Mouse (Mus musculus) cerebellum, adult 11-12 months (tissue): ENCODE data around the gene Cep128.

Experiments used
- DNase-seq: peaks from one replicate; pipeline ENCODE4 v3.0.0; 2022

Cep128 gene

DNA sequence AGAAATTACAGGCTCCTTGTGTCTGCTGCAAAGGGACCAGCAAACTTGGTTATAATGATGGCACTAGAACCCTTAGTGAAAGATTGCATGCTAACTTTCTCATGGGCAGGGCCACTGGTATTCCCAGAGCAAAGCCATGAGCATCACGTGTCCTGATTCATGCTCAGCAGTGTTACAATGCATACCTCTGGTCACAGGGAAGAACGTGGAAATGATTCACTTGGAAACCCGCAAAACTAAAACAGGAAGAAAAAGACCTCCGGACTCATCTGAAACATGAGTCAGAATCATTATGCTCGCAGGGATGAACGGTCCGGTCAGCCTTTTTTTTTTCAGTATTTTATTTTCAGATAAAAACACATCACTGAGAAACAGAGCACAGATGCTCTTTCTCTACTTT is 78.4 kb downstream of the Cep128 start:
- no peak for DNase-seq

DNA sequence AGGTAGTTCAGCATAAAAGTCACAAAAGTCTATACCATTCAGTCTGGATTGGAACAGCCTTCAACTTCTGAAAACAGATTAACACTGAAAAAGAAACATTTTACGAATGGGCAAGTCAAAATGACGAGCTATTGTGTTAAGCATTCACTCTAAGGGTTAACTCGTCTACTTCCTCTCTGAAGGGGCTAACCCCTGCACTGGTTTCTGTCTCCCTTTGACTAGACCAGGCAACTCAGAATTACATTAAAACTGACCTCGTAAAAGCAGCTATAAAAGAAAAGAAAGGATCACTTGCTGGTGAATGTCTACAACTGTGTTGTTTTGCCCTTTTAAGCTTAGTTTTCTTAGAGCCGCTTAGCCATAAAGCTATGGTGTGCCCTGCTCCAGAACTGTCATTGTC is 79.2 kb downstream of the Cep128 start:
- DNase-seq: no peak

DNA sequence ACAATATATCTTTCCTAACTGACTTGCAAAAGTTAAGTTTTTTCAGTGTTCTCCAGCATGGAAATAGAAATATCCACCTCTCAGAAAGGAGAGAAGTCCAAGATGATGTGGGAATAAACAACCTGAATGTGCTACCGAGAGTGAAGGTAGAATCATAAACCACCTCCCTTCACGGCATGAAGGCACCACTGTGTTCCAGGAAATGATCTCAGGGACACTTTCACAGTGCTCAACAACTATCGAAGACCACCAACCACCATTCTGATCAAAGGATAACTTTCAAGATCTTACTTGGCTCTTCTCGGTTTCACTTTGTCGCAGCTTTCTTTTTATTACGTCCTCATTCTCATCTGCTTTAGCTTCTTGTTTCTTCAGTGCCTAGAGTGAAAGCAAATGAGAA is 85.5 kb downstream of the Cep128 start:
- DNase-seq: no peak

DNA sequence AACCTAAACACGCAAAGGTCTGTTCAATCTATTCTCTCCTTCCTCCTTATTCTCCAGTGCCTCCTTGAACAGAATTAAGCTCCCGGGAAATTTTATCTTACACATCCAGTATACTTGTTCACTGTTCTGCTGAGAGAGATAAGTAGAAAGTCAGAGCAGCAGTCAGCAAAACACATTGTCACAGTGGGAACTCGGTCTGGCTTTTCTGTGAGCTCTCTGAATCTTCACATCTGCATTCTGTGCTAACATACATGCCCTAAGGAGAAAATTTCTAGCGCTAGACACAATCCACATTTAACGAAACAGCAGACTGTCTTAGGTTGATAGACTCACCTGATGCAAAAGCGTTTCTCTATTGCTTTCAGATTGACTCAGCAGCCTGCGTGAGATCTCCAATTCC is 88.3 kb downstream of the Cep128 start:
- DNase-seq: no peak

DNA sequence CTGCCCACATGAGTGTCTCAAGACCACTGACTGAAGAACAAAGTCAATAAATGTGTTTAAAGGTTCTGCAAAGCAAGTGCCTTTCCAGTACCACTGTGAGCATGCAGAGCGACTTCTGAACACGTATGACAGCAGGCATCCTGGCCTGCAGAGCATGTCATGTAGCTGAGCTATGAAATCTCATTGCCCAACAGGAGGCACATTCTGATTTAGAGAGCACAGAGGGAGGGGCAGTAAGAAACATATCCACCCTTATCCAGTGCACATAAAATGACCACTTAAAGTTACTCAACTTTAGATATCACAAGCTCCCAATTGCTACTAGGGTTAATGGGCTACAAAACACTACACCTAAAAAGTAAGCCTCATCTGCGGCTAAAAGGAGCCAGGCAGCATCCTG is 88.8 kb downstream of the Cep128 start:
- no peak for DNase-seq

DNA sequence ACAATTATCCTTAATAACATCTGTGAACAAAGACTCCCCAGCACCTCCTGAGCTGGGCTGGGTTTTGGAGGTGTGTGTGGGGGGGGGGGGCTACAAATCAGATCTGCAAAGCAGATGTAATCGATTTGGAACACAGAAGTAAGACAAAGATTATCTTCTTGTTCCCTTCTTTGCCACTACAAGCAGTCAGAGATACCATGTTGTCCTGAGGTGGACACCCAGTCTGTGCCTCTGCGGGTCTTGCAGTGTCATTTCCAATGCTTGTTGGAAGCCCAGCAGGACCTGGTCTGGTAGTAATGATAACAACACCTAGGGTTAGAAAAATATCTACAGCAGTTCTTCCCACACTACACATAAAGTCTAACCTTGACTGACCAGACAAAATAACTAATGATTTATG is 110.3 kb downstream of the Cep128 start:
- no peak for DNase-seq

DNA sequence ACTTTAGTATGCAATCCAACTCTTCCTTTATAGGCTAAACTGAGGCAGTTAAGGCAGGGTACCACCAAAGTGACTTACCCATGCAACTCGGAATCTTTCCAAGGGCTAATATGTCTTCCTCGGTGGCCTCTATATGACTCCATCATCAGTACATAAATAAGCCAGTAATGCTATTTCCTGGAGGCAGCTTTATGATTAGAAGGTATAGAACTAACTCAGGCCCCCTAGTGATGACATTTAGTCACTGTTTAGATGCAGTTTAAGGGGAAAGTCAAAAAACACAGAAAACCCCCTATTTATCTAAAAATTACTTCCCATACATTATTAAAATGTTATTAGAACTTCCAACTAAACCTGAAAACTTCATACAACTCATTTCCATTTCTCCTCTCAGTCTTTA is 114.6 kb downstream of the Cep128 start:
- no peak for DNase-seq

DNA sequence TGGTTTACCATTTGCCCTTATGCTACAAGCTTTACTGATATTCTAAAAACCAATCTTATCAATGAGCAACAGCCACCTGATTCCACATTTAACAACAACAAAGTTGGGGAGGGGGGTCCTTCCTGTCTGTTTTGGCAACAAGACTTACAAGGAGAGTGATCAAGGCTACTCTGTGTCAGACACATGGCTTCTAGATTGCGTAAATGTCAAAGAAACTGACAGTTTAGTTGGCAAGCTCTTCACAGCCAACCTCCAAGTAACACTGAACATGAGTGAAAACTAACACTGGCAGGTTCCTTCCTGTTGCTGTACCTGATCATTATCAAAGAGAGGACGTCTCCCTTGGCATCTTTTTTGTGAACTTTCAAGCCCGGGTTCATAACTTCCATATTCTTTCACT is 115.2 kb downstream of the Cep128 start:
- no peak for DNase-seq

DNA sequence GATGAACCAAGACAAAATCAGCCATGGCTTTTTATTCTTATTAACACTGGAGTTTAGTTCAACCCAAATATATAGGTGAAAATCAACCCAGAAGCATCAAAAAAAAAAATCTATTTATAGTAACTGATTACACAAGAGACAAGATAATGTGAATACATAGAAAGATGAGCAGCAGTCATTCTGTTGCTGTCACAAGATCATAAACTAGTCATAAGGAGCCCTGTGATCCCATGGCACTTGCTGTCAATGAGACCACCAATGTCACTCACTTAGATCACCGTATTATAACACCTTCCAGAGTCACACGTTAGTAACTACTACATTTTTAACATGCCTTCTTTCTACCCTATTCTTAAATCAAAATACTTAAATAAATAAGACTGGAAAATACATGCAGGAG is 118.2 kb downstream of the Cep128 start:
- DNase-seq: no peak

DNA sequence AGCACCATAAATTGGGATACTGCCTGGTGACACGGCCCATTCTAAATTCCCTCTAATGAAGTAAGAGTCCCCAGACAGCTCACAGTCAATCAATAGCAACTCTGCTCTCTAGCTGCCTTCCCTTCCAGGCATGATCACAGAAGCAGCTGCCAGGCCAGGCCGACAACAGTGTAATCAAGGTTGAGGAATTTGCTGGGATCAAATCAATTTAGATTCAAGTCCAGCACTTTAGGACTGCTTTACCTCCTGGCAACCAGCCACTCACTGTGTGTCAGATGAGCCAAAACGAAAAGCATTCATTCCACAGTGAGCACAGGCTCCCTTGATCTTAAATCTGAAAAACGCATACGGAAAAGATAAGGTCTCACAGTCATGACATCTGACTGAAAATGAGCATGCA is 118.7 kb downstream of the Cep128 start:
- no peak for DNase-seq

DNA sequence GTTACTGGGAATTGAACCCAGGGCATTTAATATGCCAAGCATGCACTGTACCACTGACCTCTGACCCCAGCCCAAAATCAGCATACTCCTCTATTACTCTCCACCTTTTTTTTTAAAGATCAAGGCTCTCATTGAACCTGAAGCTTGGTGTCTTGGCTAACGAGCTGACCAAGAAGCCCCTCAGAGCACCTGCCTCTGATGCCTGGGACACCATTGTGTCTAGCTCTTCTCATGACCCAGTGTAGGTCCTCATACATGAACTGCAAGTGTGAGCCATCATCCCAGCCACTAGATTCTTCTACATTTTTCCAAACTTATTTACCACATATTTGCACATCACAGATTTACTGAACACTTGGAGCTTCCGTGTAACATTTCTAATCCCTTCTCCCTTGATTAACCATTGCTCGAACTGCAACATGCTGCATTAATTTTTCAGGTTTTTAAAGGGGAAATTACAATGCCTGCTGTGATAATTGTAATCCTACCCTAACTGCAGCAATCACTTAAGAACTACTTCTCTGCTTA is 119.3 kb downstream of the Cep128 start:
- no peak for DNase-seq

DNA sequence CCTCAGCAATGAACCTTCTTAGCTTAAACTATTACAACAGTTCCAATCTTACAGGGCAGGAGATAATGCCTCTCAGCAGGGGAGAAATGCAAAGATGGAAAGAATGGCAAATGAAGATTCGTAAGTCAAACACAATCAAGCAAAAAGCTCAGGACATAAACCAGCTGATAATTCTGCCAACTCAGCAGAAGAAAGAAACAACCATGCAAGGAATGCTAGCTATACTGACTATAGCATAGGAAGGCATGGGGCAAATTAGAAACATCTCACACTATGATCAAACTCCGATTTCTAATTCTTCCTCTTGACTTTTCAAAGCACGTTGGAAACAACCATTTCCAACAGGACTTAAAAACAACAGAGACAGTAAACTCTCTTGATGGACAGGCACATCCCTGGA is 120.5 kb downstream of the Cep128 start:
- DNase-seq: no peak

DNA sequence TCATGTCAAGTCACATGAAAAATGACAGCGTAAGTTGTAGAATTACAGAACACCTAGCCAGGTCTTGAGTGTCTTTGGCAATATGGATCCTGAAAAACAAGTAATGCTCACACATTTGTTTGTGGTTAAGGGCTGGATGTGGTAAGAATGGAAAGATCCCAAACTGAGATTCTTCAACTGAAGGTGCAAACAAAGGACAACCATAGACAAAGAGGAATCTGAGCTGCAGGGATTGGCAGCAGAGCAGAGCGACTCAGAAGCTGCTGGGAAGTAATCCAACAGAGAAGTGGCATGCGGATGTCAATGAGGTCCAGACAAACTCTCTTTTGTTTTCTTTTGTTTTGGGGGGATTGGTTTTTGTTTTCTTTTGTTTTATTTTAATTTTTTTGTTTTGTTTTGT is 121.4 kb downstream of the Cep128 start:
- DNase-seq: no peak

DNA sequence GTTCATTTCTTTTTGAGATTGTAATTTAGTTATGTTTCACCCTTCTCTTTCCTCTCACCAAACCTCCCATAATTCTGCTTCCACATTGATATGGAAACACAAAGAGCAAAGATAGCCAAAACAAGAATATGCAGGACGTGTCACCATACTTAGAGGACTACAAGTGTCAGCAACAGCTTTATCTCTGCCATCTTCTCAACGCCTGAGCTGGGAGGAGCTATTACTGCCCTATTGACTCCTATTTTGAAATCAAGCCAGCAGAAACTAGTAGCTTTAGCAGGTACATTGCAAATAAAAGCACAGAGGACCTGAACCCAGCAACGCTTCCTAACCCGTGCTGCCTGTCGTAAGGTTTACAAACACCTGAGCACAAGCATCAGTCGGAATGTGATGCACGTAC is 127.9 kb downstream of the Cep128 start:
- no peak for DNase-seq

DNA sequence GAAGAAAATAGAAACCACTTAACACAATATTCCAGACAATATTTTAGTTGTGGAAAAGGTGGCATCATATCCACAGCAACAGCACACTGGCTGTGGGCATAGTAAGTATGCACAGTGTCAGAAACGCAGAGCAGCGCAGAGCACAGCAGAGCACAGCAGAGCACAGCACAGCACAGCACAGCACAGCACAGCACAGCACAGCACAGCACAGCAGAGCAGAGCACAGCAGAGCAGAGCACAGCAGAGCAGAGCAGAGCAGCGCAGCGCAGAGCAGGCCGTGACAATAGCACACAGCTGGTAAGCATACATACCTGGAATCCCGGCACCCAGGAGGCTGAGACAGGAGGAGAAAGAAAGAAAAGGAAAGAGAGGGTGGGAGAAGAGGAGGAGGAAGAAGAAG is 129.4 kb downstream of the Cep128 start:
- no peak for DNase-seq

DNA sequence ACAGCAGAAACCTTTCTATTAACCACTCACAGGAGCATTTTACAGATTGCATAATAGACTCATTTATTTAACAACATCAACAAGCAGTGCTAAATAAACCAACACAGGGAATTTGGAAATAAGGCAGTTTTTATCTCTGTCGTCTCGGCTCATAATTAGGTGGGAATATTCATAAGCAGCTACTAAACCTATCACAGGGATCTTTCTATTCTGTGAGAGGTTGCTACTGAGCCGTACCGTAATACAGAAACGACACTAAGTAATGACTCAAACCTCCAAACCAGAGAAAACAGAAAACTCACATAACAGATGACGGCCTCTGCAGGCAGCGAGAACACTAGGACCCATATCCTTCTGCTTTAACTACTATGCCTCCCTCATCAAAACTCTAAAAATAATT is 163.6 kb downstream of the Cep128 start:
- DNase-seq: no peak

DNA sequence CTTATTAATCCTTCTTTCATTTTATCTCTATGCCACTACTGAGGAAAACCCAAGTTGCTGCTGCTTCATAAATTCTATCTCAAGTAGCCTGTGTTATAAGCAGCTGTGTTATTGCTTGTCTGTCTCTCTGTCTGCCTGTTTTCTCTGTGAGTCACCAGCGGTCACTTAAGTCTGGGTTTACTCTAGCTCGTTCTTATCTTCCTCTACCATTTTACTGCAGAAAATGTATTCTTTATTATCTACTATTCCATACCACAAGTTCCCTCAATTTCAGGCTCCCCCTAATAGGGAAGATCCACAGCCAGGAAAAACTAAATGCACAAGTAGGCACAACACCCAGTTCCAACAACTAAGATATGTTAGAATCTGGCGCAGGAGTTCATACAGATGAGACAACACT is 178.7 kb downstream of the Cep128 start:
- DNase-seq: no peak

DNA sequence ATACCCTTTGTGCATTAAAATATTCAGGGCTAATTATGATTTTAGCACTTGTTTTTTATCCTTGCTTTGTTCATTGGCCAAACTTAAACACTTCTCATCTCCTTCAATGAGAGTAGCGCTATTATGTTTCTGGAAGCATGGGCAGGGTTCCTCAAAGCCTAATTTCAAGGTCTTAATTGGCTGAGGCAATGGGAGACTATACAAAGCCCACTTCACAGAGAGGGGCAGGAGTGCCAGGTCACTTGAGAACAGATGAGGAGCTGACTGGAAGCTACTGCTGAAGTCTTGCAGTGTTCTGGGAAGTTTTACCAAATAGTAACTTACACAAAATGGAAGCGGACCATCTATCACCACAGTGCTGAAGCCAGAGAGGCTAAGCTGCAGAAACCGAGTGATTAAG is 179.9 kb downstream of the Cep128 start:
- no peak for DNase-seq

DNA sequence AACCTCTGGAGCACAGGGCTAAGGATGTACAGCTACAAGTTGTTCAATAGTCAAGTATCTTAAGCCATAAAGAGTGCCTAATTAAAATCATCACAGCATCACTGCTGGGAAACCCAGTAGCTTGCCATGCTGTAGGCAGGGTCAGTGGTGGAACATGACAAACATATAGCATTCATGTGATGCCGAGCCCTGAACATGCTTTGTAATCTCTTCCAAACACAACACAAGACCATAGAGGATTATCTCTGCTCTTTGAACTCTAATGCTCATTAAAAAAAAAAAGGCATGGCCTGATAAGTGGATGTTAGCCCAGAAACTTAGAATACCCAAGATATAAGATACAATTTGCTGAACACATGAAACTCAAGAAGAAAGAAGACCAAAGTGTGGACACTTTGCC is 181.7 kb downstream of the Cep128 start:
- no peak for DNase-seq

DNA sequence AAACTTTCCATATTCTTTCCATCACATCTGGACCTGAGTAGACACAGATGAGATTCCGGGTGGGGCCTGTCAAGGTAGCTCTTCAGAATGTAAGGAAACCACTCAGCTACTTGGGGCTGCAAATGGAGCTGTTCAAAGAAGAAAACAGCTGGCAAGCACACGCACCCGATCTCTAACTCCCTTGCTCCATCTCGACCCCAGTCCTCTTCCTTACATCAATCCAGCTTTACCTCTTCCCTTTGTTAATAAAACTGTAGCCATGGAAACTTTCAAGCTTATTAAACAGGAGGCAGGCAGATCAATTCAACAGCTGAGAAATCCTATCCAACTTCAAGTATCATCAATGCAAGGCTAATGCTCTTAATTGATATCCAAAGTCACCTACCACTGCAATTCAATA is 195.1 kb downstream of the Cep128 start:
- no peak for DNase-seq

DNA sequence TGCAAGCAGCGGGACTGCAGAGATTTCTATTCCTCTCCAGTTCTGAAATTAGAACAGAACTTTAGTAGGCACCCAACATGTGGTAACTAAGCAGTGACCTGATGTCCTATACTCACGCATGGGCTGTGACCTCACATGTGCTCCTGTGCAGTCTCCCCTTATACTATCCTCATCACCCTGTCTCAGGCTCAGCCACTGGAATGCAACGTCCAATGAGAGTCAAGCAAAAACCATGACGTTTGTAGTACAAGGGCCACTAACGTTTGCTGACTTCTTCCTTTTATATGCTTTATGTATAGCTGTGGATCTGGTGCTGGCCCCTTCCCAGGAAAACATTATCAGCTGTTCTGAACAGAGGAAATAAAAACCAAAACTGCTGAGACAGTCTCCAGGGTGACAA is 198.6 kb downstream of the Cep128 start:
- no peak for DNase-seq

DNA sequence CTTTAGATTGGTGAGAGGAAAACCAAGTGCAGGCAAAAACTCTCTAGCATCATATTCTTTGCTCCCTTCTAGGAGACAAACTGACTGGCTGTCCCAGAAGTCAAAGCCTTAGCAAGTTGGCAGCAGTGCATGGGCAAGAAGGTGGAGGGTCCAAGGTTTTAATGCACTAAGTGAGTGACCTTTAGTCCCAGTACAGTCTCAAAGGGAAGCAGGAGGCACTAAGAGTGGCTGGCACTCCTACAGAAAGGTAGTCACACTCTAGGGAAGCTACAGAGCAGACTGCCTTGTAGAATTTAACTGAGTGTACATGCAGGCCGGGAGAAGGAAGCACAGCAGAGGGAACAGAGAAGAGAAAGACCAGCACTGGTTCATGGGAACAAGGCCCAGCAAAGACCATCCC is 199.6 kb downstream of the Cep128 start:
- DNase-seq: no peak

DNA sequence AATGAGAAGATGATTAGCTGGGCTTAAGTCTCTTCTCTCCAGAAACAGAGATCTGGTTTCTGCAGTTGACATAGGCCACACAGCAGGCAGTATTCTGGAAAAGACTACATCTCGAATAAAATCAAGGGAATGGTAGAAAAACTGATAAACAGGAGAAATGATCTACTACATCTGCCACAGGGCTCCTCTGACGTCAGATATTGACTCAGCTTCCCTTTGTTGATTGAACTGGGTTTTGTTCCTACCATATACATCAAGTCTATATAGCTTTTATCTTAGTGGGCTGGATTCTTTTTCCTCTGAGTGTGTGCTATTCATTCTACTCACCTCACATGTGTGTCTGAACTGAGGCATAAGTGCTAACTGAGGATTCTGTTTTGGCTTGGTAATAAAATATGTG is 200.3 kb downstream of the Cep128 start:
- no peak for DNase-seq

DNA sequence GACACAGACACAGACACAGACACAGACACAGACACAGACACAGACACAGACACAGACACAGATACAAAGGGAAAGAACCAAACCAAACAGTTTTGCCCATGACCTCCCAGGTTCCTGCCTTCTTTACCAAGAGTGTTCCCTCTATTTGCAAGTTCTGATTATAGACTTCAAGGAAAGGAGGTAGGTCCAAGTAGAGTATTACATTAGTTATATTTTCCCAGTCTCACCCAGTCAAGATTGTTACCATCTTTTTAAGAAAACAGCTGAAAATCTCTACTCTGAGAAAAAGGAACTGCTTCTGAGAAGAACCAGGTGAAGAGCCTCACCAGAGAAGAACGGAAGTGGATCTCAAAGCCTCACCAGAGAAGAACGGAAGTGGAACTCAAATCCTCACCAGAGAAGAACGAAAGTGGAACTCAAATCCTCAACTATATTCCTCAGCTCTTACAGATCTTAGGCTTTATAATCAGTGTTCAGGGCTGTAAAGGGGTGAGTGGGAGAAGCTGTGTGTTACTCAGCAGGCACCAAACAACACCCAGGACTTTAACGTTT is 200.8 kb downstream of the Cep128 start:
- DNase-seq: no peak

DNA sequence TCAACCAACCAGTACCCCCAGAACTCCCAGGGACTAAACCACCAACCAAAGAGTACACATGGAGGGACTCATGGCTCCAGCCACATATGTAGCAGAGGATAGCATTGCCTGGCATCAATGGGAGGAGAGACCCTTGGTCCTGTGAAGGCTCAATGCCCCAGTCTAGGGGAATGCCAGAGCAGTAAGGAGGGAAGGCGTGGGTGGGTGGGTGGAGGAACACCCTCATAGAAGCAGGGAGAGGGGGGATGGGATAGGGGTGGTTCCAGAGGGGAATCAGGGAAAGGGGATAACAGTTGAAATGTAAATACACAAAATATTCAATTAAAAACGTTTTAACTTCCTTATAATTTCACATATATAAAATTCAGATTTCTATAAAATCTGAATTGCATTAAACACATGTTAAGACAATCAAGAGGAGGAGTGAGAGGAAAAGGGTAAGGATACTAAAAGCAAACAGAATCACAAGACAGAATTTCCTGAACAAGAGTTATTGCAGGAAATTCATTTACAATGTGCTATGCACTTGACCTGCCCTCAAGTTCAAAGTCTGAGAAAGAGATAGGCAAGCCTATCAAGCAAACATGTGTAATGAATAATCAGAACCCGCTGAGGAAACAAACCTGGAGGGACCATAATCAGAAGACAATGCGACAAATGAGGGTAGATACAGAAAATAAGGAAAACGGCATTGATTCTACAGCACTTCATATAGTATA is 207.2 kb downstream of the Cep128 start:
- DNase-seq: no peak
